Mouse (Mus musculus) cortical plate, adult 2 months (tissue): ENCODE data around the gene Tmem104. TPM values are rescaled to one million over a fixed set of nuclear protein-coding genes. Genes with fewer than 3 reads are reported as not detected.

ENCODE experiments used
- H3K27ac ChIP-seq: fragments of 200-500 bp; 2 replicates; pipeline ENCODE4 v1.5.1; 2012; ENCODE audit warnings: low read length, control low read depth, inconsistent platforms; ENCODE audit not compliant: insufficient read depth
- H3K4me1 ChIP-seq: fragments of 200-500 bp; 2 replicates; pipeline ENCODE4 v1.6.1; 2011; ENCODE audit warnings: low read length; ENCODE audit not compliant: control insufficient read depth, insufficient read depth
- H3K4me3 ChIP-seq: fragments of 200-500 bp; 2 replicates; pipeline ENCODE4 v1.5.1; 2011; ENCODE audit warnings: mild to moderate bottlenecking, low read length, control low read depth; ENCODE audit not compliant: insufficient read depth
- CTCF ChIP-seq: fragments of 200-500 bp; IDR thresholded peaks from 2 replicates; pipeline ENCODE4 v1.5.1; 2011; ENCODE audit warnings: mild to moderate bottlenecking, control low read depth, low read length; ENCODE audit not compliant: insufficient read depth; ENCODE audit errors: extremely low read depth
- POLR2A ChIP-seq: fragments of 200-500 bp; IDR thresholded peaks from 2 replicates; pipeline ENCODE4 v1.6.1; 2011; ENCODE audit warnings: mild to moderate bottlenecking, low read length, control low read depth; ENCODE audit not compliant: insufficient read depth; ENCODE audit errors: extremely low read depth
- polyA plus RNA-seq: library from polyadenylated mRNA; depleted of rRNA; stranded (reverse); fragments of >200 nt; gene quantifications from 2 replicates; pipeline ENCODE4 v1.2.3, GENCODE M21; 2012

Tmem104 gene
- polyA plus RNA-seq, 1 experiment = 10.3 TPM

GRCm38 (mm10) chr11:115195933-115196332, 8.6 kb downstream of the Tmem104 start:
- TF ChIP-seq CTCF = no peak
- TF ChIP-seq POLR2A = no peak
- Histone ChIP-seq H3K4me1 (no peaks in the 10 kb centered on the region), H3K4me3 (no peak overlapping the region), H3K27ac (no peak overlapping the region)

GRCm38 (mm10) chr11:115197558-115197957, 10.3 kb downstream of the Tmem104 start:
- no peak for TF ChIP-seq CTCF
- no peaks in the 10 kb centered on the region for H3K4me1 ChIP-seq
- H3K27ac ChIP-seq = no peak overlapping the region
- H3K4me3 ChIP-seq = no peak overlapping the region

- Histone ChIP-seq H3K4me1 (no peaks in the 10 kb centered on the region), H3K4me3 (no peak overlapping the region), H3K27ac (no peak overlapping the region)
- TF ChIP-seq CTCF (no peak), POLR2A (no peak)
Observed at GRCm38 (mm10) chr11:115198932-115199384, 11.7 kb downstream of the Tmem104 start.

- Histone ChIP-seq H3K4me1 (no peaks in the 10 kb centered on the region), H3K4me3 (no peak overlapping the region), H3K27ac (no peak overlapping the region)
- no peak for TF ChIP-seq CTCF
- TF ChIP-seq POLR2A = no peak
Observed at GRCm38 (mm10) chr11:115200520-115200919, 13.2 kb downstream of the Tmem104 start.

- no peaks in the 10 kb centered on the region for H3K4me1 ChIP-seq
- TF ChIP-seq CTCF (peak; percentile 88), POLR2A (no peak)
- no peak overlapping the region for H3K27ac ChIP-seq
- H3K4me3 ChIP-seq = no peak overlapping the region
Observed at GRCm38 (mm10) chr11:115202316-115202715, 15.0 kb downstream of the Tmem104 start.

- no peak for TF ChIP-seq POLR2A
- Histone ChIP-seq H3K27ac (no peak overlapping the region), H3K4me3 (no peak overlapping the region), H3K4me1 (no peaks in the 10 kb centered on the region)
Observed at GRCm38 (mm10) chr11:115202756-115203155, 15.5 kb downstream of the Tmem104 start.

GRCm38 (mm10) chr11:115208126-115208525, 20.8 kb downstream of the Tmem104 start:
- TF ChIP-seq CTCF (no peak), POLR2A (no peak)
- H3K27ac ChIP-seq = no peak overlapping the region
- no peaks in the 10 kb centered on the region; the same call in none of the 2 replicates for H3K4me1 ChIP-seq
- no peak overlapping the region for H3K4me3 ChIP-seq

- TF ChIP-seq POLR2A (no peak), CTCF (no peak)
- H3K27ac ChIP-seq = 0 out of 2 replicates have a peak overlapping the region, but pooled peaks have one; percentile 18
Observed at GRCm38 (mm10) chr11:115208776-115209732, 21.8 kb downstream of the Tmem104 start.

GRCm38 (mm10) chr11:115209958-115210357, 22.7 kb downstream of the Tmem104 start:
- H3K4me3 ChIP-seq = no peak overlapping the region
- TF ChIP-seq CTCF (no peak), POLR2A (no peak)
- no peaks in the 10 kb centered on the region; the same call in none of the 2 replicates for H3K4me1 ChIP-seq
- H3K27ac ChIP-seq = no peak overlapping the region

More at GRCm38 (mm10) chr11:115208776-115209732, 21.8 kb downstream of the Tmem104 start:
- H3K4me1 ChIP-seq = no peaks in the 10 kb centered on the region; the same call in none of the 2 replicates
- H3K4me3 ChIP-seq = no peak overlapping the region

- TF ChIP-seq POLR2A (no peak), CTCF (no peak)
Observed at GRCm38 (mm10) chr11:115212116-115212515, 24.8 kb downstream of the Tmem104 start.

More at GRCm38 (mm10) chr11:115212116-115212515, 24.8 kb downstream of the Tmem104 start:
- Histone ChIP-seq H3K4me1 (no peaks in the 10 kb centered on the region; the same call in none of the 2 replicates), H3K27ac (no peak overlapping the region), H3K4me3 (no peak overlapping the region)
